Mouse (Mus musculus) megakaryocyte, adult 5-6 weeks (primary cell): ENCODE results near the gene Mtpn. TPM values are rescaled to one million over a fixed set of nuclear protein-coding genes. Genes with fewer than 3 reads are reported as not detected.

Experiments
- total RNA-seq, 2 experiments: library from RNA; stranded (forward) in 1 of 2; stranded (reverse) in 1 of 2; fragments of 153-499, 151-499 nt in 1 of 2; fragments of 221-1000, 200-1000 nt in 1 of 2; gene quantifications; 2 replicates each; pipeline versions ENCODE4 v1.2.3 to v1.2.4; 2015 to 2017

Gene Mtpn
- total RNA-seq, 2 experiments from 2014 or later: 199 to 244 TPM

Other genes with a start within 250 kb of the Mtpn start
- not detected in 2 replicates for gene Slc13a4, start 231.8 kb downstream of the Mtpn start, total RNA-seq (2015)
- 0.22 TPM in 1 of 2 replicates, not detected in the other for gene Slc13a4, start 231.8 kb downstream of the Mtpn start, total RNA-seq (2017)
- not detected in 2 replicates for gene Fam180a, start 213.7 kb downstream of the Mtpn start, total RNA-seq (2015)
- not detected in 2 replicates for gene Fam180a, start 213.7 kb downstream of the Mtpn start, total RNA-seq (2017)